Mouse (Mus musculus): Measurements from ENCODE around the gene Tmem119.
A peak's percentile ranks its signal among the peaks of the same experiment; 100 is the strongest.

Tmem119 gene

GRCm38 (mm10) chr5:113800280-113800679 lies at the start of gene Tmem119:
TSS of gene Tmem119 (minus strand) at chr5:113800516.
- DNase-seq (ENCODE audit: low read depth, low spot score), result no peak

- no peak for DNase-seq (ENCODE audit: low read depth, low spot score)
These were observed 47.3 kb upstream of the Tmem119 start for GRCm38 (mm10) chr5:113847636-113848035.

- DNase-seq (ENCODE audit: low read depth, low spot score), result no peak
These were observed 46.3 kb upstream of the Tmem119 start for GRCm38 (mm10) chr5:113846656-113847055.

- no peak for DNase-seq (ENCODE audit: low read depth, low spot score)
These were observed 45.3 kb upstream of the Tmem119 start for GRCm38 (mm10) chr5:113845627-113846026.

GRCm38 (mm10) chr5:113844721-113845120 lies 44.4 kb upstream of the Tmem119 start:
- DNase-seq (ENCODE audit: low read depth, low spot score), result peak; percentile 45

GRCm38 (mm10) chr5:113844106-113844505 lies 43.8 kb upstream of the Tmem119 start:
- no peak for DNase-seq (ENCODE audit: low read depth, low spot score)

GRCm38 (mm10) chr5:113842906-113843305 lies 42.6 kb upstream of the Tmem119 start:
- DNase-seq (ENCODE audit: low read depth, low spot score), result no peak

- no peak for DNase-seq (ENCODE audit: low read depth, low spot score)
These were observed 41.9 kb upstream of the Tmem119 start for GRCm38 (mm10) chr5:113842244-113842643.

- DNase-seq (ENCODE audit: low read depth, low spot score), result no peak
These were observed 41.2 kb upstream of the Tmem119 start for GRCm38 (mm10) chr5:113841243-113842225.

- no peak for DNase-seq (ENCODE audit: low read depth, low spot score)
These were observed 40.1 kb upstream of the Tmem119 start for GRCm38 (mm10) chr5:113840443-113840842.

GRCm38 (mm10) chr5:113836961-113837360 lies 36.6 kb upstream of the Tmem119 start:
- no peak for DNase-seq (ENCODE audit: low read depth, low spot score)

- no peak for DNase-seq (ENCODE audit: low read depth, low spot score)
These were observed 33.1 kb upstream of the Tmem119 start for GRCm38 (mm10) chr5:113833316-113833947.

GRCm38 (mm10) chr5:113832490-113832901 lies 32.2 kb upstream of the Tmem119 start, which contains the start of gene Selplg:
TSS of gene Selplg (minus strand) at chr5:113832644.
- no peak for DNase-seq (ENCODE audit: low read depth, low spot score)

- DNase-seq (ENCODE audit: low read depth, low spot score), result no peak
These were observed 31.4 kb upstream of the Tmem119 start for GRCm38 (mm10) chr5:113831741-113832140.

GRCm38 (mm10) chr5:113830796-113831195 lies 30.5 kb upstream of the Tmem119 start:
- no peak for DNase-seq (ENCODE audit: low read depth, low spot score)

GRCm38 (mm10) chr5:113830292-113830643 lies 30.0 kb upstream of the Tmem119 start:
- no peak for DNase-seq (ENCODE audit: low read depth, low spot score)

- no peak for DNase-seq (ENCODE audit: low read depth, low spot score)
These were observed 29.4 kb upstream of the Tmem119 start for GRCm38 (mm10) chr5:113829566-113830291.

GRCm38 (mm10) chr5:113828481-113828880 lies 28.2 kb upstream of the Tmem119 start:
- DNase-seq (ENCODE audit: low read depth, low spot score), result no peak

GRCm38 (mm10) chr5:113827991-113828411 lies 27.7 kb upstream of the Tmem119 start:
- no peak for DNase-seq (ENCODE audit: low read depth, low spot score)

GRCm38 (mm10) chr5:113826619-113827018 lies 26.3 kb upstream of the Tmem119 start:
- no peak for DNase-seq (ENCODE audit: low read depth, low spot score)

GRCm38 (mm10) chr5:113825558-113825957 lies 25.2 kb upstream of the Tmem119 start:
- no peak for DNase-seq (ENCODE audit: low read depth, low spot score)

GRCm38 (mm10) chr5:113824228-113824627 lies 23.9 kb upstream of the Tmem119 start:
- DNase-seq (ENCODE audit: low read depth, low spot score), result no peak

Data from WW6 (cell line).